Mouse (Mus musculus): ENCODE data around the gene Kdm4b. TPM values are rescaled to one million over a fixed set of nuclear protein-coding genes. Genes with fewer than 3 reads are reported as not detected.

Gene Kdm4b
- total RNA-seq, 1 experiment from 2014 or later, result 27.2 TPM

Other genes starting within 250 kb of the Kdm4b start
- 153 and 189 TPM in 2 replicates for gene Hdgfl2, start 246.4 kb upstream of the Kdm4b start, total RNA-seq (2017)
- gene Plin4, start 216.3 kb upstream of the Kdm4b start, total RNA-seq (2017), result 1.1 and 1.2 TPM in 2 replicates
- gene Plin5, start 208.5 kb upstream of the Kdm4b start, total RNA-seq (2017), result 3.4 and 4.0 TPM in 2 replicates
- 126 and 131 TPM in 2 replicates for gene Lrg1, start 204.1 kb upstream of the Kdm4b start, total RNA-seq (2017)
- gene Sema6b, start 185.7 kb upstream of the Kdm4b start, total RNA-seq (2017), result 11.3 and 11.5 TPM in 2 replicates
- gene Tnfaip8l1, start 163.6 kb upstream of the Kdm4b start, total RNA-seq (2017), result 1.3 and 1.4 TPM in 2 replicates
- gene Mydgf, start 142.1 kb upstream of the Kdm4b start, total RNA-seq (2017), result 13.9 and 18.0 TPM in 2 replicates
- 14.0 and 14.5 TPM in 2 replicates for gene Dpp9, start 107.2 kb upstream of the Kdm4b start, total RNA-seq (2017)
- 22.2 and 23.8 TPM in 2 replicates for gene Fem1a, start 69.3 kb upstream of the Kdm4b start, total RNA-seq (2017)
- 4.8 and 6.4 TPM in 2 replicates for gene Ticam1, start 49.3 kb upstream of the Kdm4b start, total RNA-seq (2017)
- 13.5 and 14.2 TPM in 2 replicates for gene Plin3, start 33.2 kb upstream of the Kdm4b start, total RNA-seq (2017)
- not detected in 2 replicates for gene Arrdc5, start 25.8 kb upstream of the Kdm4b start, total RNA-seq (2017)
- 2.3 and 2.4 TPM in 2 replicates for gene Uhrf1, start 22.7 kb upstream of the Kdm4b start, total RNA-seq (2017)
- gene Ptprs, start 150.4 kb downstream of the Kdm4b start, total RNA-seq (2017), result 6.4 and 6.8 TPM in 2 replicates
- not detected in 2 replicates for gene Znrf4, start 186.4 kb downstream of the Kdm4b start, total RNA-seq (2017)
- 2.2 and 3.3 TPM in 2 replicates for gene Gm20219, start 228.3 kb downstream of the Kdm4b start, total RNA-seq (2017)

Data from neutrophil, adult 5-6 weeks (primary cell).